Mouse (Mus musculus) G1E (cell line): ENCODE measurements around the gene Tuba1a.

Experiments used
- CTCF ChIP-seq: IDR thresholded peaks from 2 replicates; pipeline ENCODE4 v1.5.1; 2012; ENCODE audit warnings: low read depth, low read length, inconsistent platforms, mixed read lengths
- GATA1 ChIP-seq: IDR thresholded peaks from 2 replicates; pipeline ENCODE4 v1.6.1; 2012; ENCODE audit warnings: borderline replicate concordance, low read length, inconsistent platforms, mixed read lengths
- TAL1 ChIP-seq: conservative IDR thresholded peaks from 2 replicates; pipeline ENCODE4 v1.6.1; 2012; ENCODE audit warnings: low read depth, low read length, inconsistent platforms, mixed read lengths

DNA sequence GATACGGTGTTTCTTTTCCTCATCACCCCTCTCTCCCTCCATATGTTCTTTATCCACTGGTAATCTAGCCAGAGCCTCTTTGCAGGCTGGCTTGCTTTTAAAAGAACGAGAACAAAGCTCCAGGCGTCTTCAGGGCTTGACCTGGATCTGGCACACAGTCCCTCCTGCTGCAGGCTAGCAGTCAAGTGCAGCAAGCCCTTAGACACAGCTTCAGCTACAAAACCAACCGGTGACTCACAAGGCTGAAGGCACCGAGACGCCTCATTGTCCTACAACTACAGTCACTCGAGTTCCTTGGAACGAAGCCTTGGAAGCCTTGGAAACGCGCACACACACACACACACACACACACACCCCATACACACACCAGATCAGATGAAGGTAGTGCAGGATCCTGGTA, 12.7 kb downstream of the Tuba1a start:
- TF ChIP-seq GATA1 (no peak), CTCF (no peak), TAL1 (no peak)
